Mouse (Mus musculus): ENCODE measurements around the gene Smarca2. TPM values are rescaled to one million over a fixed set of nuclear protein-coding genes. Genes with fewer than 3 reads are reported as not detected.

The Smarca2 gene
- polyA plus RNA-seq, 1 experiment from 2014 or later = 95.2 TPM

DNA sequence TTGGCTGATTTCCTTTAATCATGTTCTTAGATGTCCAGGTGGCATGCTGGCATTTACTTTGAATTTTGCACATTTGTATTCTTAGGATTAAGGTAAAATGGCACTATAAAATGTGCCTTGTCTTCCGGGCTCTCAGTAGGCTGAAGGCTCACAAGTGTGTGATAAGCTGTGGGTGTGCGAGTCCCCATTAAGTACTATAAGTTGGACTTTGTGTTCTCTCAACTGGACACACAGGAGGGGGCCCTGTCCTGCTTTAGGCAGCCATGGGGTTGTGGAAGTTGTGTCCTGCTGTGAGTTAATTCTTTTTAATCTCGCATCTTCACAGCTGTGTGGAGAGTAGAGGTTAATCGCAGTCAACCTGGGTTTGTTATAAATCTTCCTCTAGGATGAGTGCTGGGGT lies 85.7 kb downstream of the Smarca2 start:
- Histone ChIP-seq H3K27me3 (replicated peaks; ENCODE audit: control insufficient read depth, insufficient read depth, low read length) (no peaks in the 10 kb centered on the region), H3K36me3 (ENCODE audit: control insufficient read depth, insufficient read depth, low read length) (0 out of 2 replicates have a peak, but pooled peaks cover 3% of the 10 kb centered on the region), H3K27ac (ENCODE audit: low read depth, low read length) (no peak overlapping the region), H3K9ac (ENCODE audit: low read depth, low read length) (no peak overlapping the region), H3K9me3 (ENCODE audit: control insufficient read depth, low read length) (no peaks in the 10 kb centered on the region), H3K4me3 (ENCODE audit: low read length) (no peak overlapping the region), H3K4me1 (ENCODE audit: control insufficient read depth, insufficient read depth, low read depth, low read length) (no peaks in the 10 kb centered on the region), H3K4me2 (ENCODE audit: low read length) (no peak overlapping the region)
- ATAC-seq = no peak
- 55% methylated on average over 4 of the region's 4 CpGs for WGBS

DNA sequence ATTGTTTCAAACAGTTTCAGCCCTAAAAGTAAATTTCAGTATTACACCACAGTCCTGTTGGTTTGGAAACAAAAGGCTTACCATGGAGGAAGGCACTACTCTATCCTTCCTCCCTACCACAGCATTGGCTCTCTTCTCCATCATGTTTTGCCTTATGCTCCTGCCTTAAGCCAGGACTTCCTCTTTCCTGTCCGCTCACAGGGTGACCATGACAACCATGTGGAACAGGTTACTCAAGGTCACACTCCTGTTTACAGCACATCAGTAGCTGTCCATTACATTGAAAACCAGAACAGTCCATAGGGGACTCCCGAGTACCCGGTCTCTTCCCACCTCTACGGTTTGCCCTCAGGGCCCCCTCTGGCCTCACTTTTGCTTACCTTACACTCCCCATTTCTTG lies 92.3 kb downstream of the Smarca2 start:
- Histone ChIP-seq H3K4me3 (ENCODE audit: low read length) (no peak overlapping the region), H3K27me3 (replicated peaks; ENCODE audit: control insufficient read depth, insufficient read depth, low read length) (no peaks in the 10 kb centered on the region), H3K27ac (ENCODE audit: low read depth, low read length) (no peak overlapping the region), H3K4me1 (ENCODE audit: control insufficient read depth, insufficient read depth, low read depth, low read length) (no peaks in the 10 kb centered on the region), H3K9me3 (ENCODE audit: control insufficient read depth, low read length) (no peaks in the 10 kb centered on the region), H3K36me3 (ENCODE audit: control insufficient read depth, insufficient read depth, low read length) (peaks cover 9% of the 10 kb centered on the region), H3K4me2 (ENCODE audit: low read length) (no peak overlapping the region), H3K9ac (ENCODE audit: low read depth, low read length) (no peak overlapping the region)
- 83% methylated on average over 4 of the region's 4 CpGs for WGBS
- ATAC-seq = no peak

DNA sequence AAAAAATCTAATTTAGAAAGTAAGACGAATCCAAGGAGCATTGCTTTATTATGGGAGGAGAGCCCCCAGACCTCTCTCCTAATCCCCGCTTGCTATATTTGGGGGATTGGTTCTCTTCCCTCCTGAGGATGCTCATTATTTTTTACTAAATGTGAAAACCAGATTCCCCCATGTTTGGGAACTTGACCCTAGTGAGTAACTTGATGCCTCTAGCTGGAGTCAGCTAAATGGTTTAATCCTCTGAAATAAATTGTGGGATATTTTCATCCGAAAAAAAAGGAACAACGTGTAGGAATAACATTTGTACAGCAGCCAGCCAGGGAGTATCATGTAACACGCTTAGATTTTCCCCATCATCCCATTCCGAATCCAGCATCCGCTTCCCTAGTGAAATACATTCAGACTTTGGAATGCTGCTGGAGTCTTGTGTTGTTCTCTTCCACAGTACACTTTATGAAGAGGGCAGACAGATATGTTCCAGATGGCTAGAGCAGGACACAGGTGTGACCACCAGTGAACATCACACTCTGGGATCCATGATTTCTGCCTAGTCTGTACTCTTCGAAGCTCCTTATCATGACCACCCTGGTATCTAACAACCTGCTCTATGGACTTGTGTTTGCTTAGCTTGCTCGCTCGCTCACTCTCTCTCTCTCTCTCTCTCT lies 99.8 kb downstream of the Smarca2 start:
- no peak for ATAC-seq
- no peaks in the 10 kb centered on the region for H3K4me1 ChIP-seq (ENCODE audit: control insufficient read depth, insufficient read depth, low read depth, low read length)
- no peaks in the 10 kb centered on the region; the same call in 1 of the 2 replicates for H3K36me3 ChIP-seq (ENCODE audit: control insufficient read depth, insufficient read depth, low read length)
- no peaks in the 10 kb centered on the region for H3K27me3 ChIP-seq (replicated peaks; ENCODE audit: control insufficient read depth, insufficient read depth, low read length)
- no peak overlapping the region for H3K9ac ChIP-seq (ENCODE audit: low read depth, low read length)
- no peak overlapping the region for H3K27ac ChIP-seq (ENCODE audit: low read depth, low read length)
- H3K4me2 ChIP-seq (ENCODE audit: low read length) = no peak overlapping the region
- H3K9me3 ChIP-seq (ENCODE audit: control insufficient read depth, low read length) = no peaks in the 10 kb centered on the region
- no peak overlapping the region for H3K4me3 ChIP-seq (ENCODE audit: low read length)
- 85% methylated on average over 10 of the region's 10 CpGs for WGBS

DNA sequence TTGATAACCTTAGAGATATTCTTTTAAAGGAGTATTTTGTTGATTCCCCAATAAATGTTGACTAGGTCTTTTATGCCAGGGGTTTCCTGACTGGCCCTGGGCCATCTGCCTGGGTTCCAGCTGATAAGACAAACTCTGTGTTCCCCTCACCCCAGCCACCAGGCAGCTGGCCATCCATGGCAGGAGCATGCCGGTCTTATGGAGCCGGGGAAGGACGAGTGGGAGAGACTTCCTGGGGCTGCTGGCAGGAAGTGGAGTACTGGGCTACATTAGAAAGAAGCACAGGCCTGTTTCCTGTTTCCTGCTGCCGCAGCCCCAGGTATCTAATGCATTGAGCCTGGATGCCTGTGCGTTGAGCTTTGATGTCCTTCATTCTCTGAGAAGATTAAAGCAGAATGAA lies 102.1 kb downstream of the Smarca2 start:
- Histone ChIP-seq H3K4me3 (ENCODE audit: low read length) (no peak overlapping the region), H3K36me3 (ENCODE audit: control insufficient read depth, insufficient read depth, low read length) (no peaks in the 10 kb centered on the region; the same call in 1 of the 2 replicates), H3K27me3 (replicated peaks; ENCODE audit: control insufficient read depth, insufficient read depth, low read length) (no peaks in the 10 kb centered on the region), H3K4me2 (ENCODE audit: low read length) (no peak overlapping the region), H3K4me1 (ENCODE audit: control insufficient read depth, insufficient read depth, low read depth, low read length) (no peaks in the 10 kb centered on the region), H3K9ac (ENCODE audit: low read depth, low read length) (no peak overlapping the region), H3K27ac (ENCODE audit: low read depth, low read length) (no peak overlapping the region), H3K9me3 (ENCODE audit: control insufficient read depth, low read length) (no peaks in the 10 kb centered on the region)
- WGBS = 67% methylated on average over 5 of the region's 5 CpGs
- ATAC-seq = no peak

DNA sequence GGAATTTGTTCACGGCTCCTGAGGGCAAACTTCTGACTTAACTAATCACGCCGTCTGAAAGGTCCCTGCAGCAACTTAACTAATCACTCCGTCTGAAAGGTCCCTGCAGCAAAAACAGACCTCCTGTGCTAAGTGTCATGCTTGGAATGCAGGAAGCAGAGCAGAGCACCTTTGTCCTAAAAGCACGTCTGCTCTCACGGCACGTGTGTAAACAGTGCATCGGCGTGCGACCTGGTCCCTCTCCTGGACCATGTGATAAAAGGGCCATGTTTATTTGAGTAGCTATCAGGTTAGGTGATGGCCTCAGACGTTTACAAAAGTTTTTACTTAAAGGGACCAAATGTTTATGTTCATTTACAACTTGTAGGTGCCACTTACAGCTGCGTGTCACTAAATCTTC lies 104.2 kb downstream of the Smarca2 start:
- H3K4me1 ChIP-seq (ENCODE audit: control insufficient read depth, insufficient read depth, low read depth, low read length) = no peaks in the 10 kb centered on the region
- H3K4me3 ChIP-seq (ENCODE audit: low read length) = no peak overlapping the region
- H3K27ac ChIP-seq (ENCODE audit: low read depth, low read length) = no peak overlapping the region
- no peaks in the 10 kb centered on the region; the same call in 1 of the 2 replicates for H3K36me3 ChIP-seq (ENCODE audit: control insufficient read depth, insufficient read depth, low read length)
- no peak overlapping the region for H3K9ac ChIP-seq (ENCODE audit: low read depth, low read length)
- ATAC-seq = no peak
- H3K4me2 ChIP-seq (ENCODE audit: low read length) = no peak overlapping the region
- no peaks in the 10 kb centered on the region for H3K27me3 ChIP-seq (replicated peaks; ENCODE audit: control insufficient read depth, insufficient read depth, low read length)
- no peaks in the 10 kb centered on the region for H3K9me3 ChIP-seq (ENCODE audit: control insufficient read depth, low read length)
- 72% methylated on average over 12 of the region's 12 CpGs for WGBS

DNA sequence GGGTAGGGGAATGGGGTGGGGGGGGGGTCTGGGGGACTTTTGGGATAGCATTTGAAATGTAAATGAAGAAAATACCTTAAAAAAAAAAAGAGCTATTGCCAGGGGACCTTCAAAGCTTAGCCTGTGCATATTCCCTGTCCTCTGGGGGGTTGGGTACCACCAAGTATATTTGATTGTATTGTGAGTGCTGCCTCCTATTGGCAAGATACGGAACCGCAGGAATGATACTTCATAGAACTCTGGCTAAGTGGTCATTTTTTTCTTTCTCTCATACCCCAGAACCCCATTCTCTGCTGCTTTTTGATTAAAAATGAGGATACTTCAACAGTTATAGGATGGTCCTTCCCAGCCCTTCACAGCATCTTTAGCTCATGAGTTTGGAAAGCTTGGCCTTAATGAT lies 106.4 kb downstream of the Smarca2 start:
- H3K9me3 ChIP-seq (ENCODE audit: control insufficient read depth, low read length) = no peaks in the 10 kb centered on the region
- H3K9ac ChIP-seq (ENCODE audit: low read depth, low read length) = no peak overlapping the region
- no peak overlapping the region for H3K4me2 ChIP-seq (ENCODE audit: low read length)
- ATAC-seq = no peak
- H3K36me3 ChIP-seq (ENCODE audit: control insufficient read depth, insufficient read depth, low read length) = no peaks in the 10 kb centered on the region; the same call in 1 of the 2 replicates
- no peak overlapping the region for H3K4me3 ChIP-seq (ENCODE audit: low read length)
- WGBS = 23% methylated on average over 2 of the region's 2 CpGs
- H3K27ac ChIP-seq (ENCODE audit: low read depth, low read length) = no peak overlapping the region
- no peaks in the 10 kb centered on the region for H3K4me1 ChIP-seq (ENCODE audit: control insufficient read depth, insufficient read depth, low read depth, low read length)
- no peaks in the 10 kb centered on the region for H3K27me3 ChIP-seq (replicated peaks; ENCODE audit: control insufficient read depth, insufficient read depth, low read length)

DNA sequence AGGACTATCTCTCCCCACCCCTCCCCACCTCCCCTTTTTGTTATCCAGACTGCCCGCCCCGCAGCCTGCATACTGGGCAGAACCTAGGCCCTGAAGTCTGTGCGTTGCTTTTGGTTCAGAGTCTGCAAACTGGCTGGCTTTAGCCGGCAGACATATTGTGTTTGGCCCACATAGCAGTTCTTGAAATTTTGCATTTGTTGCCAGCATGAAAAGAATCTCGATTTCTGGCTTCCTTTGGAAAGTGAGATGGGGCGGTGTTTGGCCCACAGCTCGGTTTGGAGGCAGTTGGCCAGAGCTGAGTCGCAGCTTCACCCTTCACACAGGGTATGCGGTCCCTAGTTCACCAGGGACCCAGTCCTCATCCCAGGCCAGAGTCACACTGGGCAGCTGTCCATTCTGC lies 111.4 kb downstream of the Smarca2 start:
- Histone ChIP-seq H3K9ac (ENCODE audit: low read depth, low read length) (no peak overlapping the region), H3K4me2 (ENCODE audit: low read length) (no peak overlapping the region), H3K4me1 (ENCODE audit: control insufficient read depth, insufficient read depth, low read depth, low read length) (no peaks in the 10 kb centered on the region; the same call in 1 of the 2 replicates), H3K9me3 (ENCODE audit: control insufficient read depth, low read length) (no peaks in the 10 kb centered on the region), H3K36me3 (ENCODE audit: control insufficient read depth, insufficient read depth, low read length) (no peaks in the 10 kb centered on the region), H3K27ac (ENCODE audit: low read depth, low read length) (no peak overlapping the region), H3K4me3 (ENCODE audit: low read length) (no peak overlapping the region), H3K27me3 (replicated peaks; ENCODE audit: control insufficient read depth, insufficient read depth, low read length) (no peaks in the 10 kb centered on the region)
- ATAC-seq = no peak
- 76% methylated on average over 9 of the region's 9 CpGs for WGBS

DNA sequence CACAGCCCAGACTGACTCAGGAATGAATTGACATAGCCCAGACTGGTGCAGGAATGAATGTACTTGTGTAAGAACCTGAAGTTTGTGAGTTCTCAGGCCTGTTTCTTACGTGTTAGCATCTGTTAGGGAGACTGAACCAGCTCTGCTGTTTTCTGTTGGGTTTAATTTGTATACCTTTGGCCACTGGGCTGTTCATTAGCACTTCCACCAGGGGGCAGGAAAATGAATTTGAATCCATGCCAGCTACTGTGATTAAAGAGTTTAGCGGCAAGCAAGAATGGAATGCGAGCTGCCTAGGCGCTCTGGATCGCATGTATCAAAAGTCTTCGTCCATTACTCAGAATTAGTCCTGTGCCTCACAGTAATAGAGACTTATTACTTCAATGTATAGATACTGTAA lies 113.4 kb downstream of the Smarca2 start:
- Histone ChIP-seq H3K4me1 (ENCODE audit: control insufficient read depth, insufficient read depth, low read depth, low read length) (no peaks in the 10 kb centered on the region; the same call in 1 of the 2 replicates), H3K27me3 (replicated peaks; ENCODE audit: control insufficient read depth, insufficient read depth, low read length) (no peaks in the 10 kb centered on the region), H3K4me3 (ENCODE audit: low read length) (no peak overlapping the region), H3K9ac (ENCODE audit: low read depth, low read length) (no peak overlapping the region), H3K36me3 (ENCODE audit: control insufficient read depth, insufficient read depth, low read length) (no peaks in the 10 kb centered on the region), H3K9me3 (ENCODE audit: control insufficient read depth, low read length) (no peaks in the 10 kb centered on the region), H3K27ac (ENCODE audit: low read depth, low read length) (no peak overlapping the region), H3K4me2 (ENCODE audit: low read length) (no peak overlapping the region)
- 32% methylated on average over 6 of the region's 6 CpGs for WGBS
- ATAC-seq = peak; percentile 48

DNA sequence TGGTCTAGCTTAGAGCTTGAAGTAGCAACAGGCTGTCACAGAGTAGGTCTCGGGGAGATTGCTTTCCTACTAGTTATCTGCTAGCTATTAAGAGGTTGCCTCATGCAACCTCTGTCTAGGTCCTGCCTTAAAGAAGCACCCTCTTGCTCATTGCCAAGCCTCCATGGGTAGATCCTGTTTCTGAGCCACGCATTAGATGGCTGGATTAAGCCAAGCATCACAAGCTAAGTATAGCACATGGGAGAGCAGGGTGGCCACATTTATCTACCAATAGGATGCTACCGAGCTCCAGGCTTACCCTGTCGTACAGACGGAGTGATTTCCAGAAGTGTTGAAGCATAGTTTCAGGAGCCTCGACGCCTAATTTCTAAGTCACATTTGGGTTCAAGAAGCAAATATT lies 114.3 kb downstream of the Smarca2 start:
- Histone ChIP-seq H3K27ac (ENCODE audit: low read depth, low read length) (no peak overlapping the region), H3K4me3 (ENCODE audit: low read length) (no peak overlapping the region), H3K9me3 (ENCODE audit: control insufficient read depth, low read length) (no peaks in the 10 kb centered on the region), H3K4me1 (ENCODE audit: control insufficient read depth, insufficient read depth, low read depth, low read length) (no peaks in the 10 kb centered on the region; the same call in 1 of the 2 replicates), H3K36me3 (ENCODE audit: control insufficient read depth, insufficient read depth, low read length) (no peaks in the 10 kb centered on the region), H3K27me3 (replicated peaks; ENCODE audit: control insufficient read depth, insufficient read depth, low read length) (no peaks in the 10 kb centered on the region), H3K9ac (ENCODE audit: low read depth, low read length) (no peak overlapping the region), H3K4me2 (ENCODE audit: low read length) (no peak overlapping the region)
- WGBS = 93% methylated on average over 7 of the region's 7 CpGs
- no peak for ATAC-seq
